Mouse (Mus musculus): Measurements from ENCODE around the gene Alkbh1.
A peak's percentile ranks its signal among the peaks of the same experiment; 100 is the strongest.

DNA sequence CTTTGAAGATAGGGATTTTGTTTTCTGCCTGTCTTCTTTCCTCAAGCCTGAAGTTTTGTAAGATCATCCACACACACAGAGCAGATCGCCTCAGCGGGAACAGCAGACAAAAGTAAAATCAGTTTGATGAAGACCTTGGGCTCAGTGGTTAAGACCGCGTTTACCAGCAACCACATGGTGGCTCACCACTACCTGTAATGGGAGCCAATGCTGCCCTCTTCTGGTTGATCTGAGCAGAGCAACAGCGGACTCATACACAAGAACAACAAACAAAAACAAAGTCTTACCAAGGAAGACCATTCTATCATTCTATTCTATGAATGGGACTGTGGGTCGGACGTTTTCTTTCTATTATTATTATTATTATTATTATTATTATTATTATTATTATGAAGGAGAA is 27.1 kb downstream of the Alkbh1 start:
- TF ChIP-seq CTCF (conservative IDR thresholded peaks at IDR 0.05; ENCODE audit: low read length): peak; percentile 70
- no peak for TF ChIP-seq NANOG (IDR thresholded peaks at IDR 0.05; ENCODE audit: borderline replicate concordance, low read length)
- TF ChIP-seq POU5F1 (IDR thresholded peaks at IDR 0.05; ENCODE audit: borderline replicate concordance, low read length): no peak
